Mouse (Mus musculus): ENCODE measurements around the gene Lrch3.
"Not testable (repeated sequence)": the region's sequence is repeated elsewhere in the genome, so short reads cannot be mapped to it uniquely, and the experiment has no call there.

Lrch3 gene

GRCm38 (mm10) chr16:32915292-32916068, 1.6 kb downstream of the Lrch3 start:
- no peak for DNase-seq (ENCODE audit: low spot score)

DNA sequence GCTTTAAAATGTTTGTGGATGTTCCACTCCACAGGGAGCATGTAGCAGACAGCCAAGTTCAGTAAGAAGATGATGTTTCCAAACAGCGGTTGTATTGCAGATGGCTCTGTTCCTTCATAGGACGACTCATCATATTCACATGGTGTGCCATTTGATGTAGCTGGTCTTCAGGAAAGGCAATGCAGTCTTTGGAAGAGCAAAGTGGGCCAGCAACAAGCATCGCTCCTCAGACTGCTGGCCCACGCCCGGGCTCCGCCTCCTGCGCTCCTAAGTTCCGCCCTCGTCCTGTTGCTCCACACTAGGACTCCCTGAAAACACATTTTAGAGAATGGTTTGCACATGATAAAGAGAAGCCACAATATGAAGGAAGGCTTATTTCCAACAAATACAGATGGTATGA, 12.7 kb downstream of the Lrch3 start:
- DNase-seq (ENCODE audit: low spot score), result not testable (repeated sequence)

GRCm38 (mm10) chr16:32927044-32927443, 13.1 kb downstream of the Lrch3 start:
- no peak for DNase-seq (ENCODE audit: low spot score)

GRCm38 (mm10) chr16:32929918-32930317, 16.0 kb downstream of the Lrch3 start:
- peak; percentile 20 for DNase-seq (ENCODE audit: low spot score)

- peak; percentile 53 for DNase-seq (ENCODE audit: low spot score)
These were observed 20.6 kb downstream of the Lrch3 start for GRCm38 (mm10) chr16:32934470-32934869.

GRCm38 (mm10) chr16:32935088-32935487, 21.2 kb downstream of the Lrch3 start:
- no peak for DNase-seq (ENCODE audit: low spot score)

GRCm38 (mm10) chr16:32937358-32937757, 23.5 kb downstream of the Lrch3 start:
- no peak for DNase-seq (ENCODE audit: low spot score)

DNA sequence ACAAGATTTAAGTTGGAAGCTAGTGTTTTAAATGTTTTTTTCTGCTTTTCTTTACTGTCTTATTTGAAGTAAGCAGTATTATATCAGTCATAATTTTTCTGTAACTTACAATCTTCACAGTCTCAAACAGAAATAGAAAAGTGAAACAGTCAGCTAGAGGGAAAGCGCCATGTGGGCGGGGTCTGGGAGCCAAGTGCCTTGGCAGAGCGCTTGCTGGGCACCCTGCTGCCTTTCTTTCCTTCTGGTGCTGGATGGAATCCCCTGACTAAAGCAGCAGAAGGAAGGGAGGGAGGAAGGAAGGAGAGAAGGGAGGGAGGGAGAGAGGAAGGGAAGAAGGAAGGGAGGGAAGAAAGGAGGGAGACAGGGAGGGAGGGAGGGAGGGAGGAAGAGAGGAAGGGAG, 25.4 kb downstream of the Lrch3 start:
- not testable (repeated sequence) for DNase-seq (ENCODE audit: low spot score)

- DNase-seq (ENCODE audit: low spot score), result not testable (repeated sequence)
These were observed 25.8 kb downstream of the Lrch3 start for GRCm38 (mm10) chr16:32939716-32940115.

DNA sequence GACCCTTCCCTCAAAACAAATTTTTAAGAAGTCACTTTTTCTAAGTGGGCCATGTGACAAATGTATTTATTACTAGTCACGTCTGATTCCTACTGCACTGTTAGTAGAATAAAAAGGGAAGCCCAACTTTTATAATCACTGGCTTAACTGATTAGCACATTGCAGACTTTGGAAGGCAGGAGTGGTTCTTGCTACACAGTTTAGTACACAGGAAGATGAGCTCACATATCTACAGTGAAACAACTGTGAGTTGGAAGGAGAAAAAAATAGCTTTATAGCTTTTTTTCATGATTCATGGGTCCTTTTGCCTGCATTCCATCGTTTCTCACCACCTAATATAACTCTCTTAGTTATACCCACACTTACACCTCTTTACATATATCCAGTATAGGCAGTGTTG, 27.3 kb downstream of the Lrch3 start:
- DNase-seq (ENCODE audit: low spot score), result not testable (repeated sequence)

GRCm38 (mm10) chr16:32942694-32943093, 28.8 kb downstream of the Lrch3 start:
- no peak for DNase-seq (ENCODE audit: low spot score)

- no peak for DNase-seq (ENCODE audit: low spot score)
These were observed 31.5 kb downstream of the Lrch3 start for GRCm38 (mm10) chr16:32945379-32945778.

- no peak for DNase-seq (ENCODE audit: low spot score)
These were observed 34.1 kb downstream of the Lrch3 start for GRCm38 (mm10) chr16:32948016-32948415.

GRCm38 (mm10) chr16:32948656-32949055, 34.8 kb downstream of the Lrch3 start:
- no peak for DNase-seq (ENCODE audit: low spot score)

- DNase-seq (ENCODE audit: low spot score), result no peak
These were observed 35.4 kb downstream of the Lrch3 start for GRCm38 (mm10) chr16:32949281-32949680.

DNA sequence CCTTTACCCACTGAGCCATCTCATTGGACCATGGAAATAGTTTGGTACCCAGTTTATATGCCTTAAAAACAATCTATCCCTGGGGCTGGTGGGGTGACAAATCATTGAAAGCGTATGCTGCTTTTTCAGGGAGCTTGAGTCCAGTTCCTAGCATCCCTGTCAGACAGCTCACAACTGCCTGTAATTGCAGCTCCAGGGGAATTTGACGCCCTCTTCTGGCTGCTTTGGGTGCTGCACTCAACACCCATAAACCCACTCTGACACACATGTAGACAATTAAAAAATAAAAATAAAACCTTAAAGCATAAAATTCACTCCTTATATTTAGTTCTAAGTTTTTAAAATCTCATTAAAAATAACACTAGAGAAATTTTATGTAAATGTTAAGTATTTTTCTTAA, 37.2 kb downstream of the Lrch3 start:
- no peak for DNase-seq (ENCODE audit: low spot score)

- DNase-seq (ENCODE audit: low spot score), result no peak
These were observed 39.9 kb downstream of the Lrch3 start for GRCm38 (mm10) chr16:32953806-32954205.

GRCm38 (mm10) chr16:32954304-32954703, 40.4 kb downstream of the Lrch3 start:
- DNase-seq (ENCODE audit: low spot score), result no peak

DNA sequence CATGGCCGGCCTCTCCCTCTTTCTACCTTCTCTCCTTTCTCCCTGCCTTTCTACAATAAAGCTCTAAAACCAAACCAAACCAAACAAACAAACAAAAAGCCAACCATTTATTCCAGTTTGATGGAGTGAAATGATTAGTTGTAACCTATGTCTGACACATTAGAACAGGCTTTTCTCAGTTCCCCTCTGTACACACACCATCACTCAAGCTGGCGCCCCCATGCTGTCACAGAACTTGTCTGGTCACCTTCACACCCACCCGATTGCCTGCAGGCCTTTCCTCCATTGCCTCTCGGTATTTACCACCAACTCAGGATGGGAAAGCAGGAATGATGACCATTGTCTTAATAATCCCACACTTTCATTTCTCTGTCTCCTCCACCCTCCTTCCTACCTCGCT, 43.0 kb downstream of the Lrch3 start:
- DNase-seq (ENCODE audit: low spot score), result no peak

DNA sequence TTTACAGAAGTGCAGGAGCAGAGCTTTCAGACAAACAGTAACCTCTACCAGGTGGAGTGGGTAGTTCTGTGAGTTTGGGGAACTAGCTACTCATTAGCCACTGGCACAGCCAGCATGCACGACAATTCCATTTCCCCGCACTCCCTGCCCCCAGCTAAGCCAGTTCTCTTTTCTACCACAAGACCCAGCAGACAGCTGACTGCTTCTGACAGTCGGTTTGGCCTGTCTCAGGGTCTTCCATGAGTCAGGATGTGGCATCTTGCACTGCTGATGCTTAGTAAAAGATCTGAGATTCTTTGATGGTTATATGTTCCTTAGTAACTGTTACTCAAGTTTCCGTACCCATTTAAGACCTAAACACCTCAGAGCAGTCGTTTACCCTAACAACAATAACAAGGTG, 58.6 kb downstream of the Lrch3 start:
- no peak for DNase-seq (ENCODE audit: low spot score)

DNA sequence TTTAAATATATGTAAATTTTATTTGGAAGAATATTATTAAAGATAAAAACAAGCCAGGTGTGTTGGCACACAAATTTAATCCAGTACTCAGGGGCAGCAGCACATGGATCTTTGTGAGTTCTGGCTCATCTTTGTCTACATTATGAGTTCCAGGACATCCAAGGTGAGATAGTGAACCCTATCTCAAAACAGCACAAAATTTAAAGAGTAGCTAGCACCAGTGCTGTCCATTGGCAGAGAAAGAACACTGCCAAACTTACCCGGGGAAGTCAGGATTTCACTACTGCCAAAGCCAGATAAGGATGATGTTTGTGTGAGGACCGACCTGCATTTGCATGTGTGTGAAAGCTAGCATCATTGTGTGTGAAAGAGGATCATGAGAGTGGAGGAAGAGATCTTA, 59.1 kb downstream of the Lrch3 start:
- no peak for DNase-seq (ENCODE audit: low spot score)

GRCm38 (mm10) chr16:32980227-32980626, 66.3 kb downstream of the Lrch3 start:
- DNase-seq (ENCODE audit: low spot score), result no peak

- no peak for DNase-seq (ENCODE audit: low spot score)
These were observed 67.5 kb downstream of the Lrch3 start for GRCm38 (mm10) chr16:32981405-32981804.

GRCm38 (mm10) chr16:32984631-32985030, 70.7 kb downstream of the Lrch3 start:
- DNase-seq (ENCODE audit: low spot score), result no peak
